Mouse (Mus musculus) stomach, embryonic 14.5 days (tissue): ENCODE measurements at regions not wholly inside any gene's neighbourhood (a gene's known extent, or its start where the extent isn't known, plus 50 kb on each side); places are given as distances from the start of the nearest gene placed in this dataset.
A peak's percentile ranks its signal among the peaks of the same experiment; 100 is the strongest.

ENCODE experiments used
- ATAC-seq: fragments of 200-750 bp; cut with Nextera tagmentation; 2 replicates; pipeline ENCODE4 v1.8.0; 2017; ENCODE audit warnings: low read depth, moderate TSS enrichment; ENCODE audit not compliant: insufficient number of reproducible peaks, insufficient read depth, low FRiP score
- H3K27ac ChIP-seq: fragments of 300-500 bp; sonication (generic); 2 replicates; pipeline ENCODE4 v1.5.1; 2014; ENCODE audit warnings: mild to moderate bottlenecking, low read length, moderate library complexity, mixed read lengths
- H3K27me3 ChIP-seq: fragments of 300-500 bp; sonication (generic); 2 replicates; pipeline ENCODE4 v1.6.1; 2014; ENCODE audit warnings: low read length, control low read depth, mixed read lengths; ENCODE audit not compliant: control insufficient read depth, insufficient read depth
- H3K36me3 ChIP-seq: fragments of 300-500 bp; sonication (generic); 2 replicates; pipeline ENCODE4 v1.6.1; 2014; ENCODE audit warnings: mild to moderate bottlenecking, control low read depth, low read length, moderate library complexity, mixed read lengths; ENCODE audit not compliant: control insufficient read depth, insufficient read depth
- H3K4me1 ChIP-seq: fragments of 300-500 bp; sonication (generic); 2 replicates; pipeline ENCODE4 v1.6.1; 2014; ENCODE audit warnings: low read length, control low read depth, mixed read lengths; ENCODE audit not compliant: control insufficient read depth, insufficient read depth
- H3K4me2 ChIP-seq: fragments of 300-500 bp; sonication (generic); replicated peaks from 2 replicates; pipeline ENCODE4 v1.6.1; 2014; ENCODE audit warnings: low read depth, low read length, control low read depth
- H3K4me3 ChIP-seq: fragments of 300-500 bp; sonication (generic); 2 replicates; pipeline ENCODE4 v1.5.1; 2014; ENCODE audit warnings: low read depth, low read length, control low read depth
- H3K9ac ChIP-seq: fragments of 300-500 bp; sonication (generic); replicated peaks from 2 replicates; pipeline ENCODE4 v1.6.1; 2014; ENCODE audit warnings: low read depth, mild to moderate bottlenecking, control low read depth, low read length, moderate library complexity, mixed read lengths
- H3K9me3 ChIP-seq: fragments of 300-500 bp; sonication (generic); 2 replicates; pipeline ENCODE4 v1.6.1; 2016; ENCODE audit warnings: low read depth, low read length, control low read depth; ENCODE audit not compliant: control insufficient read depth
- WGBS: fragments of 180-500 bp; shearing (Covaris S2); extraction: QIAGEN DNeasy Blood & Tissue Kit; methylation state at CpG from one replicate; pipeline ENCODE4 v1.1.7; 2014; 5-methylcytosine and 5-hydroxymethylcytosine counted together

- H3K9ac ChIP-seq: no peak overlapping the region
- H3K36me3 ChIP-seq: no peaks in the 10 kb centered on the region
- no peak overlapping the region for H3K4me2 ChIP-seq
- no peaks in the 10 kb centered on the region for H3K9me3 ChIP-seq
- no peak for ATAC-seq
- H3K4me3 ChIP-seq: no peak overlapping the region
- H3K4me1 ChIP-seq: no peaks in the 10 kb centered on the region
- 57% methylated on average over 8 of the region's 8 CpGs for WGBS
- H3K27ac ChIP-seq: no peak overlapping the region
- no peaks in the 10 kb centered on the region for H3K27me3 ChIP-seq
These were observed 272.3 kb upstream of the 3110018I06Rik start for GRCm38 (mm10) chr12:107216119-107216518.

- Histone ChIP-seq H3K4me1 (no peaks in the 10 kb centered on the region), H3K4me2 (no peak overlapping the region), H3K4me3 (no peak overlapping the region), H3K27ac (peak overlapping the region; percentile 52; the same call in 1 of the 2 replicates), H3K36me3 (no peaks in the 10 kb centered on the region), H3K27me3 (no peaks in the 10 kb centered on the region), H3K9ac (no peak overlapping the region), H3K9me3 (no peaks in the 10 kb centered on the region)
- WGBS: 70% methylated on average over 7 of the region's 7 CpGs
- peak; percentile 67; the same call in 1 of the 2 replicates for ATAC-seq
These were observed 267.0 kb upstream of the 3110018I06Rik start for GRCm38 (mm10) chr12:107221276-107221970.

- no peaks in the 10 kb centered on the region for H3K27me3 ChIP-seq
- no peak for ATAC-seq
- WGBS: 69% methylated on average over 7 of the region's 7 CpGs
- H3K9ac ChIP-seq: no peak overlapping the region
- H3K4me3 ChIP-seq: no peak overlapping the region
- no peaks in the 10 kb centered on the region for H3K4me1 ChIP-seq
- no peak overlapping the region for H3K27ac ChIP-seq
- no peak overlapping the region for H3K4me2 ChIP-seq
- H3K9me3 ChIP-seq: peaks cover 3% of the 10 kb centered on the region; the same call in 1 of the 2 replicates
- no peaks in the 10 kb centered on the region for H3K36me3 ChIP-seq
These were observed 266.3 kb upstream of the 3110018I06Rik start for GRCm38 (mm10) chr12:107222106-107222505.

- WGBS: 86% methylated on average over 3 of the region's 3 CpGs
These were observed 258.3 kb upstream of the 3110018I06Rik start for GRCm38 (mm10) chr12:107230097-107230496.

GRCm38 (mm10) chr12:107231629-107232028, 256.8 kb upstream of the 3110018I06Rik start:
- H3K9ac ChIP-seq: no peak overlapping the region
- 21% methylated on average over 1 of the region's 1 CpGs for WGBS

More at GRCm38 (mm10) chr12:107230097-107230496, 258.3 kb upstream of the 3110018I06Rik start:
- H3K36me3 ChIP-seq: no peaks in the 10 kb centered on the region
- no peak for ATAC-seq
- H3K4me1 ChIP-seq: no peaks in the 10 kb centered on the region
- H3K4me2 ChIP-seq: no peak overlapping the region
- H3K4me3 ChIP-seq: no peak overlapping the region
- peaks cover 4% of the 10 kb centered on the region; the same call in 1 of the 2 replicates for H3K9me3 ChIP-seq
- H3K27ac ChIP-seq: no peak overlapping the region
- H3K9ac ChIP-seq: no peak overlapping the region
- H3K27me3 ChIP-seq: no peaks in the 10 kb centered on the region

GRCm38 (mm10) chr12:107250747-107251470, 237.5 kb upstream of the 3110018I06Rik start:
- no peak overlapping the region for H3K4me2 ChIP-seq
- ATAC-seq: no peak
- no peak overlapping the region for H3K27ac ChIP-seq
- no peak overlapping the region for H3K9ac ChIP-seq
- no peak overlapping the region for H3K4me3 ChIP-seq
- WGBS: 75% methylated on average over 9 of the region's 9 CpGs
- H3K27me3 ChIP-seq: no peaks in the 10 kb centered on the region
- H3K4me1 ChIP-seq: no peaks in the 10 kb centered on the region
- H3K9me3 ChIP-seq: no peaks in the 10 kb centered on the region
- no peaks in the 10 kb centered on the region for H3K36me3 ChIP-seq

More at GRCm38 (mm10) chr12:107231629-107232028, 256.8 kb upstream of the 3110018I06Rik start:
- Histone ChIP-seq H3K4me2 (no peak overlapping the region), H3K4me1 (no peaks in the 10 kb centered on the region), H3K27me3 (no peaks in the 10 kb centered on the region), H3K36me3 (no peaks in the 10 kb centered on the region), H3K27ac (no peak overlapping the region), H3K9me3 (peaks cover 4% of the 10 kb centered on the region; the same call in 1 of the 2 replicates), H3K4me3 (no peak overlapping the region)
- no peak for ATAC-seq

- no peak overlapping the region for H3K9ac ChIP-seq
- no peak overlapping the region for H3K4me2 ChIP-seq
- no peaks in the 10 kb centered on the region for H3K36me3 ChIP-seq
- no peak for ATAC-seq
- H3K27me3 ChIP-seq: no peaks in the 10 kb centered on the region
- no peaks in the 10 kb centered on the region for H3K9me3 ChIP-seq
- WGBS: 74% methylated on average over 15 of the region's 15 CpGs
- H3K4me3 ChIP-seq: no peak overlapping the region
- no peak overlapping the region for H3K27ac ChIP-seq
- H3K4me1 ChIP-seq: no peaks in the 10 kb centered on the region
These were observed 236.5 kb upstream of the 3110018I06Rik start for GRCm38 (mm10) chr12:107251981-107252380.

- ATAC-seq: no peak
- H3K36me3 ChIP-seq: no peaks in the 10 kb centered on the region
These were observed 226.4 kb upstream of the 3110018I06Rik start for GRCm38 (mm10) chr12:107262076-107262475.

More at GRCm38 (mm10) chr12:107262076-107262475, 226.4 kb upstream of the 3110018I06Rik start:
- no peaks in the 10 kb centered on the region for H3K27me3 ChIP-seq
- no peak overlapping the region for H3K9ac ChIP-seq
- no peak overlapping the region for H3K4me2 ChIP-seq
- H3K9me3 ChIP-seq: no peaks in the 10 kb centered on the region
- no peaks in the 10 kb centered on the region for H3K4me1 ChIP-seq
- WGBS: 80% methylated on average over 5 of the region's 5 CpGs
- no peak overlapping the region for H3K27ac ChIP-seq
- no peak overlapping the region for H3K4me3 ChIP-seq
